Mouse (Mus musculus): ENCODE results near the gene Prkcz.

- TF ChIP-seq CTCF (IDR thresholded peaks at IDR 0.05; ENCODE audit: low read depth) (no peak), EP300 (IDR thresholded peaks at IDR 0.05; ENCODE audit: low read depth) (no peak)
These were observed 73.4 kb downstream of the Prkcz start for GRCm38 (mm10) chr4:155287713-155288112.
